Mouse (Mus musculus): Measurements from ENCODE around the gene Fbxw7. TPM values are rescaled to one million over a fixed set of nuclear protein-coding genes. Genes with fewer than 3 reads are reported as not detected.
"Not testable (repeated sequence)": the region's sequence is repeated elsewhere in the genome, so short reads cannot be mapped to it uniquely, and the experiment has no call there.

Fbxw7 gene
- total and polyA plus RNA-seq, 3 experiments, result 28.5 to 31.3 (median 29.8) TPM

DNA sequence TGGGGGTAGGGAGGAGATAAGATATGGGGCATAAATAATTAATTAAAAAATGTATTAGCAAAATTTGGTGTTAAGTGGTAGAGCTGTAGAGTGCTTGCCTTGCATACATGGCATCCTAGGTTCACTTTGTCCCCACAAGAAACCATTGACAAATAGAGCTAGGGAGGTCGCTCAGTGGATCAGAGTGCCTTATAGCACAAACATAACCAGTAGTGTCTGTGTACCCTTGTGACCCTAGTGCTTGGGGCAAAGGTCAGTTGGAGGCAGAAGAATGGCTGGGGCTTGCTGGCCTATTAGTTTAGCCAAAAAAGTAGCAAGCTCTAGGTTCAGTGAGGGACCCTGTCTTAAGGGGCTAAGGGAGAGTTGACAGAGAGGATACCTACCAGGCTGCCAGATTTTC is 45.6 kb downstream of the Fbxw7 start:
- Histone ChIP-seq H3K4me2 (ENCODE audit: insufficient read depth, low read depth, poor library complexity, severe bottlenecking) (no peak overlapping the region), H3K9me3 (replicated peaks; ENCODE audit: low read length) (no peaks in the 10 kb centered on the region), H3K36me3 (replicated peaks in 1 of 2; ENCODE audit: control insufficient read depth in 1 of 2, insufficient read depth in 1 of 2, low read length in 1 of 2) (peaks cover 4 to 16% of the 10 kb centered on the region in 2 experiments), H3K27ac (ENCODE audit: insufficient read depth, low read depth) (no peak overlapping the region), H3K27me3 (replicated peaks) (no peaks in the 10 kb centered on the region), H3K9ac (ENCODE audit: insufficient read depth, low read depth) (no peak overlapping the region), H3K4me3 (replicated peaks in 1 of 3; ENCODE audit: low read depth in 2 of 3, low read length in 2 of 3, poor library complexity in 1 of 3) (no peak overlapping the region), H3K79me2 (replicated peaks; ENCODE audit: control insufficient read depth, extremely low read depth, insufficient read depth, poor library complexity, severe bottlenecking) (peaks cover 5% of the 10 kb centered on the region; the same call in 1 of the 2 replicates), H3K4me1 (ENCODE audit: control insufficient read depth in 1 of 2, insufficient read depth in 2 of 2) (peaks cover 0 to 19% of the 10 kb centered on the region in 2 experiments; a peak in 2 of 4 replicates)
- in situ Hi-C loops (cut with MboI; ENCODE audit: low pct_ligation_motif_present, low pct_unique_long_range_greater_than_20kb, low sequenced_read_pairs), result no loop called here
- no peak for TF ChIP-seq MXI1 (IDR thresholded peaks at IDR 0.05; ENCODE audit: low read depth, low read length)
- no peak for TF ChIP-seq SIN3A (IDR thresholded peaks at IDR 0.05; ENCODE audit: low read length)
- TF ChIP-seq IRF4 (IDR thresholded peaks at IDR 0.05; ENCODE audit: low read depth, low read length), result no peak
- TF ChIP-seq UBTF (IDR thresholded peaks at IDR 0.05; ENCODE audit: low read depth, low read length), result no peak
- TF ChIP-seq USF1 (IDR thresholded peaks at IDR 0.05; ENCODE audit: low read depth, low read length), result no peak
- no peak for TF ChIP-seq MAZ (IDR thresholded peaks at IDR 0.05; ENCODE audit: low read depth, low read length)
- no peak for TF ChIP-seq PAX5 (IDR thresholded peaks at IDR 0.05; ENCODE audit: low read length)
- dilution Hi-C loops (cut with MboI; ENCODE audit: extremely low pct_ligation_motif_present, extremely low pct_unique_long_range_greater_than_20kb, low sequenced_read_pairs), result no loop called here
- no peak for DNase-seq (ENCODE audit: extremely low read depth)

DNA sequence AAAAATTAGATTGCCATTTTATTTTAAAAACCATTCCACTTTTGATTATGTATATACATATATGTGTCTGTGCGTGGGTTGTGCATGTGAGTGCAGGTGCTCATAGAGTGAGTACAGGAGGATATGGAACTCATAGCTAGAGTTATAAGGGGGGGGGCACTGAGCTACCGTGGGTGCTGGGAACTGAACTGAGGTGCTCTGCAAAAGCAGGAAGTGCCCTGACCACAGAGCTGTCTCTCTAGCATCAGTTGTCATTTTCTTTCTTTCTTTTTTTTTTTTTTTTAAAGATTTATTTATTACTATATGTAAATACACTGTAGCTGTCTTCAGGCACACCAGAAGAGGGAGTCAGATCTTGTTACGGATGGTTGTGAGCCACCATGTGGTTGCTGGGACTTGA is 46.7 kb downstream of the Fbxw7 start:
- H3K27ac ChIP-seq (ENCODE audit: insufficient read depth, low read depth); H3K9ac ChIP-seq (ENCODE audit: insufficient read depth, low read depth): not testable (repeated sequence)

DNA sequence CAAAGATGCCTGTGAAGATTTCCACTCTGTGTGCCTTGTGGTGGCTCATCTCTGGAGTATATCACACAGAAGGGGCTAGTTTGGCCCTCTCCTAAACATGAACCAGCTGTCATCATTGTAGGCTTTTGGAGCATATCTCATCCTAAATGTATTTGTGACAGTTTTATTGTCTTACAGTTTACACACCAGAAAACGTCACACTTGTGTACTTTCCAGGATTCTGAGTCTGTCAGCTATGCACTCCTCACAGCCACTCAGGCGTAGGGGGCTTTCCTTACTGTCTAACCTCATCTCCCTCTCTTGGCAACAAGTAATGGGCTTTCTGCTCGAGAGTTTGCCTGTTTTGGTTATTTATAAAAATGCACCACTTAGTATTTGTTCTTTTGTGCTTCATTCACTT is 50.6 kb downstream of the Fbxw7 start:
- Histone ChIP-seq H3K79me2 (replicated peaks; ENCODE audit: control insufficient read depth, extremely low read depth, insufficient read depth, poor library complexity, severe bottlenecking) (0 out of 2 replicates have a peak, but pooled peaks cover 2% of the 10 kb centered on the region), H3K4me3 (replicated peaks in 1 of 3; ENCODE audit: low read depth in 2 of 3, low read length in 2 of 3, poor library complexity in 1 of 3) (no peak overlapping the region), H3K4me1 (ENCODE audit: control insufficient read depth in 1 of 2, insufficient read depth in 2 of 2) (peaks cover 0 to 44% of the 10 kb centered on the region in 2 experiments; a peak in 2 of 4 replicates), H3K27me3 (replicated peaks) (no peaks in the 10 kb centered on the region), H3K27ac (ENCODE audit: insufficient read depth, low read depth) (no peak overlapping the region), H3K4me2 (ENCODE audit: insufficient read depth, low read depth, poor library complexity, severe bottlenecking) (no peak overlapping the region; the same call in 1 of the 2 replicates), H3K9ac (ENCODE audit: insufficient read depth, low read depth) (no peak overlapping the region), H3K36me3 (replicated peaks in 1 of 2; ENCODE audit: control insufficient read depth in 1 of 2, insufficient read depth in 1 of 2, low read length in 1 of 2) (peaks cover 8 to 39% of the 10 kb centered on the region in 2 experiments), H3K9me3 (replicated peaks; ENCODE audit: low read length) (no peaks in the 10 kb centered on the region)
- TF ChIP-seq NELFE (IDR thresholded peaks at IDR 0.05; ENCODE audit: low read depth, low read length), result no peak
- no peak for TF ChIP-seq USF1 (IDR thresholded peaks at IDR 0.05; ENCODE audit: low read depth, low read length)
- DNase-seq (ENCODE audit: extremely low read depth), result no peak
- in situ Hi-C loops (cut with MboI; ENCODE audit: low pct_ligation_motif_present, low pct_unique_long_range_greater_than_20kb, low sequenced_read_pairs), result no loop called here
- dilution Hi-C loops (cut with MboI; ENCODE audit: extremely low pct_ligation_motif_present, extremely low pct_unique_long_range_greater_than_20kb, low sequenced_read_pairs), result no loop called here

More for the DNA sequence above, 46.7 kb downstream of the Fbxw7 start:
- H3K4me1 ChIP-seq (ENCODE audit: control insufficient read depth in 1 of 2, insufficient read depth in 2 of 2), result peaks cover 0 to 30% of the 10 kb centered on the region in 2 experiments; a peak in 2 of 4 replicates
- H3K4me3 ChIP-seq (replicated peaks in 1 of 3; ENCODE audit: low read depth in 2 of 3, low read length in 2 of 3, poor library complexity in 1 of 3); H3K9me3 ChIP-seq (replicated peaks; ENCODE audit: low read length); H3K4me2 ChIP-seq (ENCODE audit: insufficient read depth, low read depth, poor library complexity, severe bottlenecking); dilution Hi-C loops (cut with MboI; ENCODE audit: extremely low pct_ligation_motif_present, extremely low pct_unique_long_range_greater_than_20kb, low sequenced_read_pairs); in situ Hi-C loops (cut with MboI; ENCODE audit: low pct_ligation_motif_present, low pct_unique_long_range_greater_than_20kb, low sequenced_read_pairs); H3K79me2 ChIP-seq (replicated peaks; ENCODE audit: control insufficient read depth, extremely low read depth, insufficient read depth, poor library complexity, severe bottlenecking); DNase-seq (ENCODE audit: extremely low read depth); H3K27me3 ChIP-seq (replicated peaks): not testable (repeated sequence)
- H3K36me3 ChIP-seq (replicated peaks in 1 of 2; ENCODE audit: control insufficient read depth in 1 of 2, insufficient read depth in 1 of 2, low read length in 1 of 2), result peaks cover 4 to 18% of the 10 kb centered on the region in 2 experiments

Measured in CH12.LX (cell line).